Mouse (Mus musculus): ENCODE results near the gene Olfr391-ps. TPM values are rescaled to one million over a fixed set of nuclear protein-coding genes. Genes with fewer than 3 reads are reported as not detected.

The Olfr391-ps gene
- total RNA-seq (2023): not detected

GRCm38 (mm10) chr11:73802952-73803351 lies at the start of gene Olfr391-ps:
TSS of gene Olfr391-ps (minus strand) at chr11:73803052.

GRCm38 (mm10) chr11:73851354-73851753 lies 48.5 kb upstream of the Olfr391-ps start, which contains the start of gene Olfr393:
TSS of gene Olfr393 (minus strand) at chr11:73851454.

GRCm38 (mm10) chr11:73816949-73817348 lies 14.1 kb upstream of the Olfr391-ps start, which contains the start of gene Olfr392:
TSS of gene Olfr392 (minus strand) at chr11:73817049.

GRCm38 (mm10) chr11:73782664-73783063 lies 20.2 kb downstream of the Olfr391-ps start, which contains the start of gene Olfr390:
TSS of gene Olfr390 (plus strand) at chr11:73782964.

GRCm38 (mm10) chr11:73780613-73781012 lies 22.2 kb downstream of the Olfr391-ps start, which contains the start of gene Olfr389:
TSS of gene Olfr389 (minus strand) at chr11:73780713.

Other genes starting within 250 kb of the Olfr391-ps start
- not detected for gene Olfr385, start 210.0 kb downstream of the Olfr391-ps start, total RNA-seq (2023)
- gene Olfr384, start 204.5 kb downstream of the Olfr391-ps start, total RNA-seq (2023): not detected
- not detected for gene Zfp735, start 114.3 kb downstream of the Olfr391-ps start, total RNA-seq (2023)
- not detected for gene Olfr389, start 22.3 kb downstream of the Olfr391-ps start, total RNA-seq (2023)
- gene Olfr390, start 20.1 kb downstream of the Olfr391-ps start, total RNA-seq (2023): not detected
- not detected for gene Olfr392, start 14.0 kb upstream of the Olfr391-ps start, total RNA-seq (2023)
- gene Olfr393, start 48.4 kb upstream of the Olfr391-ps start, total RNA-seq (2023): not detected
- gene Olfr394, start 87.7 kb upstream of the Olfr391-ps start, total RNA-seq (2023): not detected
- not detected for gene Olfr395, start 106.2 kb upstream of the Olfr391-ps start, total RNA-seq (2023)
- gene Olfr23, start 133.6 kb upstream of the Olfr391-ps start, total RNA-seq (2023): not detected
- not detected for gene Olfr397, start 157.8 kb upstream of the Olfr391-ps start, total RNA-seq (2023)
- gene Olfr398, start 187.4 kb upstream of the Olfr391-ps start, total RNA-seq (2023): not detected